Mouse (Mus musculus) stomach, postnatal 0 days (tissue): ENCODE data around the gene Olfr318.
"Not testable (repeated sequence)": the region's sequence is repeated elsewhere in the genome, so short reads cannot be mapped to it uniquely, and the experiment has no call there.

Experiments used
- CTCF ChIP-seq: IDR thresholded peaks from 2 replicates; pipeline ENCODE4 v1.5.1; 2016; ENCODE audit warnings: antibody characterized with exemption, low read depth, mild to moderate bottlenecking, moderate library complexity
- EP300 ChIP-seq: optimal IDR thresholded peaks from 2 replicates; pipeline ENCODE3; 2016; ENCODE audit warnings: antibody characterized with exemption

- TF ChIP-seq CTCF, EP300: not testable (repeated sequence)
Measured at GRCm38 (mm10) chr11:58727896-58728650, 4.3 kb upstream of the Olfr318 start.
